Mouse (Mus musculus): ENCODE measurements around the gene Astn2.
A peak's percentile ranks its signal among the peaks of the same experiment; 100 is the strongest.

Astn2 gene

GRCm38 (mm10) chr4:66312733-66313132 is 91.7 kb downstream of the Astn2 start:
- DNase-seq (ENCODE audit: low read depth, low spot score): peak; percentile 61

DNA sequence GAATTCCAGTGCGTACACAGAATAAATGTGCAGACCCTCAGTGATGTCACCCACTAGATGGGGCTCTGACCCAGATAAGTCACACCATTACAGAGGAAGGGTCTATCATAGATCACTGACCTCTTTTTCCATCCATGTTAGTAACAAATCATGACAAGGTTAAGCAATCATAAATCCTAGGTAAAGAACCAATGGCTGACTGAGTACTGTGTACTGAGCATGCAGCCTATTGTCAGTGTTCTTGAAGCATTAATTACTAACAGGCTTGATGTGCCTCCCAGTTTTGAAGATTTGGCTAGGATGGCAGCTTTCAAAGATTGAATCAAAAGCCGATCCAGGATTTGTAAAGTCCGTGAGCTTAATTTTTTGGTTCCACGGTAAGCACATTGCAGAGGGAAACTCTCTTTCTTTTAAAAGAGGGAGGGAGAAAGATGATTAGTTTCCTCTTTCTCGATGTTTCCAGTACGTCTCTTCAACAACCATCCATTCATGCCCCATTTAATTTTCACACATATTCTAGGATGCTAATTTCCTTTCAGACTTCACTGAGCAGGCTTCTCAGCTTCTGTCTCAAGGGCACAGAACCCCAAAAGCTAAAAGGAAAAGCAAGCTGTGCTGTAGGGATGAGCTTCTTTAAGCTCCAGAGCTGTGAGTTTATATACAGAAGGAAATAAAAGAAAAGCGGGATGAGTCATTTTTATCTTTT is 93.9 kb downstream of the Astn2 start:
- DNase-seq (ENCODE audit: low read depth, low spot score): peak; percentile 40

DNA sequence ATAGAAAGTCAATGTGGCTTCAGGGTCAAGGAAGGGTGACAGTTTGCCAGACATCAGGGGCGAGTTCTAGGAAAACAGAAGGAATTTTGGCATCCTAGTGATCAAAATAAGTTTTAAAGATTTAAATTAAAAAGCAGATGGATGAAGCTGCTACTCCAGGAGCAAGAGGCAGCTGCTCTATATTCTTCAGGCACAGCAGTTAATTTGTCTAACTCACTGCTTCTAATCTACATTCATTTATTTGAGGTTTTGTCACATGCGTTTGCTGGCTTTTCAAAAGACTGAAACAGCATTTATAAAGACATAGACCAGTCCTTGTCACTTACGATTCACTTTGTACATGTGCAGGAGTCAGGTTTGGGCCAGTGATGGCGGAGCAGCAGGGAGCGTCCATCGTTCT is 98.0 kb downstream of the Astn2 start:
- DNase-seq (ENCODE audit: low read depth, low spot score): no peak

- peak; percentile 67 for DNase-seq (ENCODE audit: low read depth, low spot score)
These were observed 101.6 kb downstream of the Astn2 start for GRCm38 (mm10) chr4:66302686-66303310.

GRCm38 (mm10) chr4:66285034-66285433 is 119.4 kb downstream of the Astn2 start:
- peak; percentile 72 for DNase-seq (ENCODE audit: low read depth, low spot score)

DNA sequence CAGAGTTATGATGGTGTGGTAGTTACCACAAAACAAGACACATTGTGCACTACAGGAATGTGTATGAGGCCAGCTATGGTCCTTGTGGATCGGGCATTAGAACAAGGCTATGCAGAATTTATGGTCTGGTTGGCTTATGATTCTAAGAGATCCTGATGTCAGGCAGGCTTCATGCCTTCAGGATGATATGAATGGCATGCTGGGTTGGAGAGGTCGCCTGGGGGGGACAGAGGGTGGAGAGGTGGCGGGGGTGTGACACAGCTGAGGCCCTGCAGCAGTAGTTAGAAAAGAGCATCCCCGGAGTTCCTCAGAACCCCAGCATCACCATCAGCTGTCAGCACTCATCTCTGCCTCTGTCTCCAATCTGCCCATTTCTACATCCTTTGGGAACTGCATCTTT is 128.3 kb downstream of the Astn2 start:
- no peak for DNase-seq (ENCODE audit: low read depth, low spot score)

- DNase-seq (ENCODE audit: low read depth, low spot score): no peak
These were observed 132.8 kb downstream of the Astn2 start for GRCm38 (mm10) chr4:66271550-66272117.

DNA sequence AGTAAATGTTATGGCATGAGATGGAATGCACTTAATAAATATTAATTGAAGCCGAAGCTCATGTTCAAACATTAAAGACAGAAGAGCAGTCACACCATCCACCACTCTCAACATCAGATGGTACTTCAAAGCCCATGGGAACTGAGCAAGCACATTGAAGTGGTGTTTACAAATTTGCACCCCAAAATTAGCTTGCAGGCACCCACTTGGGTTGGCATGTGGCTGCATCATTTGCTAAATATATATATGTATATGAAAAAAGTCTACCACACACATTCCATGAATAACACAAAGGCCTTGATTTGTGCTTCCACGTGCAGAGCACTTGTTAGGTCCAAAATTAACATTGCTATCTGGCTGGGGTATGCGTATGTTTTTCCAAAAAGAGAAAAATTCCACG is 140.4 kb downstream of the Astn2 start:
- DNase-seq (ENCODE audit: low read depth, low spot score): peak; percentile 60

- DNase-seq (ENCODE audit: low read depth, low spot score): peak; percentile 62
These were observed 143.1 kb downstream of the Astn2 start for GRCm38 (mm10) chr4:66261276-66261675.

GRCm38 (mm10) chr4:66258905-66259304 is 145.5 kb downstream of the Astn2 start:
- peak; percentile 45 for DNase-seq (ENCODE audit: low read depth, low spot score)

DNA sequence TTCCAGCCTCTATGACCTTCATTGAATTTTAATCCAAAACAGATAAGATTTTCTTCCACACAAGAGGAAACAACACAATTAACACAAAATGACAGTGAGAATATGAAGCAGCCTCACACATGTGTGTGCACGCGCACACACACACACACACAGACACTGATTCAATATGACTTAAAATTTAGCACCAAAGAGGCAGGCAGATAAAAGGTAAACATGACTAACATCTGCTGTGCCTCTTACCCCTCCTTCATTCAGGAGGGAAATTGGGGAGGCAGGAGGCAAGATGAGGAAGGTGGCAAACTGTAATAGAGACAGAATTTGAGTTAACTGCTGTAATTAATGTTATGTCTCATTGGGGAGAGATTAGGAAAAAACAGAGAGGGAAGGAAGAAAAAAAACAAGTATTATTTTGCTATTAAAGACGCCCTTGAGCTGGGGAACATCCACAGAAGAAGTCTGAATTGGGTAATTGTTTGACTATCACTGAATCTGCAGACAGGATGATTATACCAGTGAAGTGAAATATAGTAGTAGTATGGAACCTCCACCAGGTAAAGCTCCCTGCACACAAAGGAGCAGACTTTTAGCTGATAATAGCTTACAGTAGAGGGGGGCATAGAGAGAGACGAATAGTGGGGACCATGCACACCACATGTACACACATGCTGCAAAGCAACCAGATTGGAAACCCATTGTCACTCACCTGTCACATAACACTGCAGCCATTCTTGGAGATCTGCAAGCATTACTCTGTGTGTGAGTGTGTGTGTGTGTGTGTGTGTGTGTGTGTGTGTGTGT is 149.5 kb downstream of the Astn2 start:
- DNase-seq (ENCODE audit: low read depth, low spot score): no peak

DNA sequence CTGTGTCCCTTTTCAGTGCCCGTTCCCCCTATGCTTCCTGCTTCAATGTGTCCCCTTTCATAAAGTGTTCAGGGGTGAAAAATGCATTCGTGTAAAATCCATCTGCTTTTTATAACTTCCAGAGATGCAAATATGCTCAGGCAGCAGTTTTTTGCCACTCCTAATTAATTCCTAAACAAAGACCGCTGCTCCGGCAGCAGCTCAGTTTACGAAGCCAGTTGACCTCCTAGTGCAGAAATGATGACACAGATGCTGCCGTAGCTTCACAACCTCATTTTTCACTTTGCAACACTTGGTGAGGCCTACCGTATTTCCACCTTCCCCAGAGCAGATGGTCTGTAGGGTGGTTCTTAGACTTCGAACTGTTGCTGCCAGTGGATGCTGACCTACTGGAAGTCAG is 155.9 kb downstream of the Astn2 start:
- no peak for DNase-seq (ENCODE audit: low read depth, low spot score)

GRCm38 (mm10) chr4:66242683-66243082 is 161.7 kb downstream of the Astn2 start:
- DNase-seq (ENCODE audit: low read depth, low spot score): peak; percentile 93

- no peak for DNase-seq (ENCODE audit: low read depth, low spot score)
These were observed 171.6 kb downstream of the Astn2 start for GRCm38 (mm10) chr4:66232799-66233198.

GRCm38 (mm10) chr4:66232350-66232749 is 172.1 kb downstream of the Astn2 start:
- DNase-seq (ENCODE audit: low read depth, low spot score): peak; percentile 42

DNA sequence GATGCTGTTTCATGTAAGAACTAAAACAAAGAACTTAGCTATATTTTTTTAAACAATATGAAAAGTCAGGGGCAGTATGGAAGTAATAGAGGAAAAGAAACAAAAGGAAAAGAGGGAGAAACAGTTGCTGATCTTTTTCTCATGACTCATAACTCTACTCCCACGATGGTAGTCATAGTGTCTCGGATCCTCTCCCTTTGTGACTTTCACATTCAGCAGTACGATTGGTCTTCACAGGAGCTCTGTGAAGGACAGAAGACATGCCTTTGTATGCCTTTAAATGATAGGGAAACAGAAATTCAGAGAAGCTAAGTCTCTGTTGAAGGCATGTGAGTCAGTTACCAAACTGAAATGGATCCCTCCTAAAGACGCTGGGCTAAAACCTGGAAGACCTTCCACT is 173.7 kb downstream of the Astn2 start:
- DNase-seq (ENCODE audit: low read depth, low spot score): peak; percentile 54

DNA sequence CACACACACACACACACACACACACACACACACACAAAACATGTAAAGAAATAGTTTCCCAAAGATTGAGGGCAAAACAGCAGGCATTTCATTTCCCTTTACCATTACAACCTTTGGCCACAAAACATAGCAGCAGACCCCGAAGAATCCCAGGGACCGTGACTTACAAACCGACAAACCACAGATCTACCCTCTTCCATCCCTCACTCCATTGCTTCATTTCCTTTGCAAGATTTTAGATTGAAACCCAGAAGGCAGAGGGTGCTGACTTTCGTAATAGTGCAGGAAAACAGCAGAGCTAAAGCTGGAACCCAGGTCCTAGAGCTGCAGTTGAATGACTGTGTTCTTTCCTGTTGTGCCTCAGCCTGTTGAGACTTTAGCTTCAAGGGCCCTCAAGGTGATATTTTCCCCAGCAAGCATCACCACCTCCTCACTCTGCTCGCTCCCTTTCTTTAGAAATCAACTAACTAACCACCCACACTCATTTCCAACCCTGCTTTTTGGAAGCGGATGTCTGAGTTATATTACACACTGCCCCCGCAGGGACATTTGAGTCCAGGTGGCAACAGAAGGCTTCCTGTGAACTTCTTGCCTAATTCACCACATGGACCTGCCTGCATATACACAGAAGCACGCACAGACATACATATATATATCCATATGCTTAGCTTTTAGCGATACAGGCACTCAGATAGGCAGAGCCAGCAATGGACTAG is 181.7 kb downstream of the Astn2 start:
- DNase-seq (ENCODE audit: low read depth, low spot score): peak; percentile 94

GRCm38 (mm10) chr4:66215170-66215618 is 189.2 kb downstream of the Astn2 start:
- peak; percentile 91 for DNase-seq (ENCODE audit: low read depth, low spot score)

GRCm38 (mm10) chr4:66189636-66190035 is 214.8 kb downstream of the Astn2 start:
- peak; percentile 57 for DNase-seq (ENCODE audit: low read depth, low spot score)

DNA sequence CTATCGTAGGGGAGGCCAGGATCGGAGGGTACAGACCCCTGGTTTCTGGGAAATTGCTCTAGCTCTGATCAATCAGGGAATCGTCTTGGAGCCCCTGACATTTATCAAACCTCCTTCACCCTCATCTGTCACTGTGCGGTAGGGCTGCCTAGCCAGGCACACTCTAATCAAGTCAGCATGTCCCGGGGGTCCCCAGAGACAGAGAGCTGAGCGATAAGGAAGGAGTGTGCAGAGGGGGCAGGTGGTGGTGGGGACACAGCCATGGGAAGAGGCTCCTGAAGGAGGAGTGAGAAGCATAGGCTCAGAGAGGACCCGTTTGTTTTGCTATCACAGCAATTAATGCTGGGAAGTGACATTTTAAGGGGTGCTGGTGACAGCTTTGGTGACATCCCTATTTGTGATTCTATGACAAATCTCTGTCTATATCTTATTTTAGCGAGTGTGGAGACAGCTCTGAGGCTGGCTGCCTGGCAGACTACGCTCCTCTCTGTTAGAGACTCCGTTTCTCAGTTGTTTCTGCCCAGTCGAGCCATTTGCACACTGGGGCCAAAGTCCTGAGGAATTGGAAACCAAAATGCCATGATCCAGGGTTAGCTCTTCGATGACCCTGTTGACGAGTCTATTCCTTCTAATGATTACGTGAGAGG is 228.4 kb downstream of the Astn2 start:
- DNase-seq (ENCODE audit: low read depth, low spot score): peak; percentile 31

DNA sequence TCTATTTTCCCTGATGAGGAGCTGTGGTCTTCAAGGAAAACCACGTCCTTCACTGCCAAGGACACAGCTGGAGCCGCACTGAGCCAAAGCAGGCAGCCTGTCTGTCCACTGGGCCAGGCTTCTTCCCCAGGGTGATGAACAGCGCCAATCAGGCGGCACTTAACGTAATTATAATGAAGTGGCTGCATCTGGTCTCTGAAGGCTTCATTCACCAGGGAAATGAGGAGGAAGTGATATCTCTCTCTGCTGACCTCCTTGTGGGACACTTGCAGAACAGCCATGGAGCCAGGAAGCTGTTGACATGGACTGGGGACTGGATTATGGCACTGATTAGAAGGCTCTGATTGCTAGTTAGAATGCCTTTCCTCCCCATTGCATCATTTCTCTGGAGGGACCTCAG is 232.8 kb downstream of the Astn2 start:
- peak; percentile 39 for DNase-seq (ENCODE audit: low read depth, low spot score)

All from brain, adult 2 months (tissue).